Mouse (Mus musculus) thymus, adult 2 months (tissue): ENCODE measurements around the gene Sstr3.

Experiments
- CTCF ChIP-seq: fragments of 200-500 bp; IDR thresholded peaks from 2 replicates; pipeline ENCODE4 v1.5.1; 2012; ENCODE audit warnings: mild to moderate bottlenecking, control low read depth, low read length, moderate library complexity, borderline replicate concordance; ENCODE audit not compliant: control insufficient read depth, poor library complexity, insufficient read depth; ENCODE audit errors: extremely low read depth
- POLR2A ChIP-seq: fragments of 200-500 bp; IDR thresholded peaks from 2 replicates; pipeline ENCODE4 v1.6.1; 2012; ENCODE audit warnings: mild to moderate bottlenecking, low read length, control low read depth, moderate library complexity; ENCODE audit not compliant: control insufficient read depth, poor library complexity, insufficient read depth; ENCODE audit errors: extremely low read depth

- TF ChIP-seq CTCF (no peak), POLR2A (no peak)
Observed at GRCm38 (mm10) chr15:78557693-78558535, 13.4 kb upstream of the Sstr3 start.
